Mouse (Mus musculus): ENCODE data around the gene Plin5.
"Not testable (repeated sequence)": the region's sequence is repeated elsewhere in the genome, so short reads cannot be mapped to it uniquely, and the experiment has no call there.

Plin5 gene

GRCm38 (mm10) chr17:56071126-56071525, 46.3 kb downstream of the Plin5 start:
- no peak for DNase-seq

GRCm38 (mm10) chr17:56069066-56069465, 48.3 kb downstream of the Plin5 start:
- DNase-seq, result no peak

DNA sequence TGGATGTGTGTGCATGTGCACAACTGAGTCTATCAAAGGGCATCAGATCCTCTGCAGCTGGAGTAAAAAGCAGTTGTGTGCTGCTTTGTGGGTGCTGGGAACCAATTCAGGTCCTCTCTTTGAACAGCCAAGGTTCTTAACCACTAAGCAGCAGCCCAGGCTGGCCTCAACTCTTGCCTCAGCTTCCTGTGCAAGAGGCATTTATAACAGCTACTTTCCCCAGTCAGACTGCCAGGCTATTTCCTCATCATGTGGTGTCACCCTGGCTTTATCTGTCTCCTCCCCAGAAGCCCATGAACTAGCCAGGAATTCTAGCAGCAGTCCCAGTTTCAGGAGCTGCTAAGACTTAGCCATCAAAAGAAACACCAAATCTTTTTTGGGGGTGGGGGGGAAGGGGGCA, 50.9 kb downstream of the Plin5 start:
- DNase-seq, result no peak

DNA sequence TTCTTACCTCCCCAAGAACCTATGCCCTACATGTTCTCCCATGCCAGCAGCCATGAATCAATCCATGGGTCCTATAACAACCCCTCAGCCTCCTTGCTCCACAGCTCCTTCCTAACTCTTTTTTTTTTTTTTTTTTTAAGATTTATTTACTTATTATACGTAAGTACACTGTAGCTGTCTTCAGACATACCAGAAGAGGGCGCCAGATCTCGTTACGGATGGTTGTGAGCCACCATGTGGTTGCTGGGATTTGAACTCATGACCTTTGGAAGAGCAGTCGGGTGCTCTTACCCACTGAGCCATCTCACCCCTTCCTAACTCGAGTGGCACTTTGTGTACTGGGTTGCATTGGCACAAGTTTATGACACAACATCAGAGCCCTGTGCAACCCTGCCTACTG, 51.7 kb downstream of the Plin5 start:
- DNase-seq, result not testable (repeated sequence)

DNA sequence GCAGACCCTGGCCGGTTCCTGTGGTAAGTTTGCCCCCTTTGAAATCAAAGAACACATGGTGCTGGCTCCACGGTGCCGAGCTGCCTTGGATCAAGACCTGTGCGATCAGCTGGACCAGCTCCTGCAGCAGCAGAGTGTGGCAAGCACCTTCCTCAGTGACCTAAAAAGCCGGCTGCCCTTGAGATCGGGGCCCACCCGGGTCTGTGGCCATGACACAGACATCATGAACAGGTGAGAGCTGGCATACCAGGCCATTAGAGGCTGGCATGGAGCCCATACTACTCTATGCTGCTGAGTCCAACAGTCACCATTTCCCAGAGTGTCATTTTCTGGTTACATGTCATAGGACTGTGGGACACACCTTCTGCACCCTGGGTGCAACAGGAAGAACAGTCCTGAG, 55.3 kb downstream of the Plin5 start:
- no peak for DNase-seq
